Mouse (Mus musculus) bone marrow, adult 2 months (tissue): ENCODE data around the gene Tex46. TPM values are rescaled to one million over a fixed set of nuclear protein-coding genes. Genes with fewer than 3 reads are reported as not detected.
A peak's percentile ranks its signal among the peaks of the same experiment; 100 is the strongest.

ENCODE experiments used
- H3K27ac ChIP-seq: fragments of 200-500 bp; 2 replicates; pipeline ENCODE4 v1.5.1; 2012; ENCODE audit warnings: low read depth, mild to moderate bottlenecking, control low read depth, inconsistent platforms, low read length; ENCODE audit not compliant: control insufficient read depth, poor library complexity, insufficient read depth
- H3K4me1 ChIP-seq: fragments of 200-500 bp; 2 replicates; pipeline ENCODE4 v1.6.1; 2011; ENCODE audit warnings: low read length; ENCODE audit not compliant: control insufficient read depth, insufficient read depth
- H3K4me3 ChIP-seq: fragments of 200-500 bp; replicated peaks from 2 replicates; pipeline ENCODE3; 2011; ENCODE audit warnings: mild to moderate bottlenecking, low read depth, low read length, control low read depth; ENCODE audit not compliant: control insufficient read depth
- CTCF ChIP-seq: fragments of 200-500 bp; IDR thresholded peaks from 2 replicates; pipeline ENCODE4 v1.5.1; 2011; ENCODE audit warnings: low read length, control low read depth; ENCODE audit not compliant: control insufficient read depth, insufficient read depth
- POLR2A ChIP-seq: fragments of 200-500 bp; IDR thresholded peaks from 2 replicates; pipeline ENCODE4 v1.6.1; 2011; ENCODE audit warnings: low read depth, mild to moderate bottlenecking, control low read depth, low read length, borderline replicate concordance; ENCODE audit not compliant: control insufficient read depth
- WGBS: fragments of 180-500 bp; shearing (Covaris S2); methylation state at CpG from one replicate; pipeline ENCODE4 v1.1.7; 2018; 5-methylcytosine and 5-hydroxymethylcytosine counted together
- polyA plus RNA-seq: library from polyadenylated mRNA; stranded (reverse); fragments of >200 nt; gene quantifications from 2 replicates; pipeline ENCODE4 v1.2.4, GENCODE M21; 2011; ENCODE audit warnings: low replicate concordance; ENCODE audit not compliant: missing spikeins, insufficient read depth, insufficient read length

Tex46 gene
- polyA plus RNA-seq, 1 experiment, result not detected

DNA sequence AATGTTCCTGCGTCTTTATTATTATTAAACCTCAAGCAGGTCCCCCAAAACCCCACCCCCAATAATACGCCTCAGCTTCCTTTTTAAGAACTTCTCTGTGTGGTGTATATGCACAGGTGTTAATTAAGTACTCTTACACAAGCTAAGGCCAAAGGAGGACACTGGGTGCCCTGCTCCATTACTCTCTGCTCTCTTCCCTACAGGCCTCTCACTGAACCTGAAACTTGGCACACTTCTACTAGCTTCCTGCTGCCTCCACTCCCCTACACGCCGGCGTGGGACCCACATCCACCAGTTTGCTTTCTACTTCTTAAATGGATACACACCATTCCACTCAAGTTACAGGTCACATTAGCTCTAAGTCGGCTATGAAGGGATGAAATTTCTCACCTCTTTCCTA is 15.0 kb upstream of the Tex46 start:
- H3K4me3 ChIP-seq, result no peak overlapping the region
- H3K4me1 ChIP-seq, result no peaks in the 10 kb centered on the region
- no peak for TF ChIP-seq POLR2A
- TF ChIP-seq CTCF, result no peak
- 58% methylated on average over 6 of the region's 6 CpGs for WGBS
- H3K27ac ChIP-seq, result no peak overlapping the region

DNA sequence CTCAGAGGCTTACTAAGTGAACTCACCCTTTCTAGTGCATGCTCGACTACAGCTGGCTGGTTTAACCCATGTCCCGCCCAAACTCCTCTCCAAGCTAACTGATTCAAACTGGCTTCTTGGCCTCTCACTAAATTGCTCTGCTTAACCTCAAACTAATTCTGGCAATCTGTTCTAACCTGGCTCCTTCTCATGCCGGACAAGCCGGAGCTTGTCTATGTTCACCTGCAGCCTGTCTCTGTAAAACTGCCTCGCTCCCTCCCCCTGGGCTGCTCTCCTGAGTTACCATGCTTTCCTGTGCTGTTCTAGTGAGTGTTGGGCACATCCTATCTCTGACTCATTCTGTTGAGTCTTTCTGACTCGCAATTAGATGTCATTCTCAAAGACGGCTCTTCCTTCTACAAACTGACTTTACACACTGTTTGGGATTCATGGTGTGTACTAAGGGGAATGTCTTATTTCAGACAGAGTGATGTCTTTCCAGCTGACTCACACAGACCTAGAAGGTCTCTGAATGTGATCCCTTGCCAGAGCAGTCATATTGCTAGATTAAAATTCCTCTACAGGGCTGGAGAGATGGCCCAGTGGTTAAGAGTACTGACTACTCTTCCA is 11.9 kb upstream of the Tex46 start:
- no peaks in the 10 kb centered on the region; the same call in 1 of the 2 replicates for H3K4me1 ChIP-seq
- no peak overlapping the region for H3K27ac ChIP-seq
- TF ChIP-seq CTCF, result no peak
- TF ChIP-seq POLR2A, result no peak
- 73% methylated on average over 7 of the region's 7 CpGs for WGBS
- H3K4me3 ChIP-seq, result no peak overlapping the region

DNA sequence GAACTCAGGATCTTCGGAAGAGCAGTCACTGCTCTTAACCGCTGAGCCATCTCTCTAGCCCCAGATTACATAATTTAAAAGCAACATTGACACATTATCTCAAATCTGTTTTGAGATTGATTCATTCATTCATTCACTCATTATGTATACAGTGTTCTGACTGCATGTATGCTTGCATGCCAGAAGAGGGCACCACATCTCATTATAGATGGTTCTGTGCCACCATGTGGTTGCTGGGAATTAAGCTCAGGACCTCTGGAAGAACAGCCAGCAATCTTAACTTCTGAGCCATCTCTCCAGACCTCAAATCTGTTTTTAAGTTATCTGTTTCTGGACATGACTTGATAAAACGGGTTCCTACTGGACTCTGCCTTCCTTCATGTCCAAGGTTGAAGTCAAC is 10.4 kb upstream of the Tex46 start:
- Histone ChIP-seq H3K4me3 (no peak overlapping the region), H3K27ac (no peak overlapping the region), H3K4me1 (no peaks in the 10 kb centered on the region; the same call in 1 of the 2 replicates)
- 91% methylated on average over 3 of the region's 3 CpGs for WGBS
- no peak for TF ChIP-seq CTCF
- no peak for TF ChIP-seq POLR2A

- WGBS, result 84% methylated on average over 2 of the region's 2 CpGs
- no peak for TF ChIP-seq CTCF
- no peak for TF ChIP-seq POLR2A
- no peak overlapping the region for H3K27ac ChIP-seq
- no peak overlapping the region for H3K4me3 ChIP-seq
- H3K4me1 ChIP-seq, result no peaks in the 10 kb centered on the region; the same call in 1 of the 2 replicates
These were observed 9.7 kb upstream of the Tex46 start for GRCm38 (mm10) chr4:136600536-136600935.

- Histone ChIP-seq H3K4me3 (peak overlapping the region; percentile 72), H3K4me1 (no peaks in the 10 kb centered on the region; the same call in 1 of the 2 replicates), H3K27ac (no peak overlapping the region)
- no peak for TF ChIP-seq POLR2A
- no peak for TF ChIP-seq CTCF
- WGBS, result 1% methylated on average over 13 of the region's 13 CpGs
These were observed 8.8 kb upstream of the Tex46 start for GRCm38 (mm10) chr4:136601476-136601875.

DNA sequence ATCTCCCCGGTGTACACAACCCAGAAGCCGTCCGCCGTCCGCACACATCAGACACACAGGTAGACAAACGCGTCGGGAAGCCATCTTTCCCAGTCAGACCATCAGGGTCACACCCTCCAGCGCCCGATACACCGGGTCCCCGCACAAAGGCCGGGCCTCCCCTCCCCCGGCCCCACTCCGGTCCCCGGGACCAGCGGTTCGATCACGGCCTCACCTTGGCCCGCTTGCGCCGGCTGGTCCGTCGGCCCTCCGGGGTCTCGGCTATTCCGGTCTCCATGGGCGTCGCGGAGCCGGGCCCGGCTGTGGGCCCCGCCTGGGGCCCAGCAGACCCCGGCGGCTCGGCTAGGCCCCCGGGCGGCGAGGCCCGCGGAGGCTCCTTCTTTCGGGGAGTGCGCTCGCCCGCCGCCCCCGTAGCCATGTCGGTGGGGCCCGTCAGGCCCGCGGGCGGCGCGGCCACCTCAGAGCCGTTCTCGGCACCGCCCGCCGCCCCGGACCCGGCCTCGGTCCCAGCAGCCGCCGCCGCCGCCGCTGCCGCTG is 8.2 kb upstream of the Tex46 start:
- Histone ChIP-seq H3K4me3 (peak overlapping the region; percentile 72), H3K27ac (peak overlapping the region; percentile 87), H3K4me1 (no peaks in the 10 kb centered on the region; the same call in 1 of the 2 replicates)
- WGBS, result 1% methylated on average over 60 of the region's 68 CpGs
- TF ChIP-seq POLR2A, result no peak
- no peak for TF ChIP-seq CTCF

DNA sequence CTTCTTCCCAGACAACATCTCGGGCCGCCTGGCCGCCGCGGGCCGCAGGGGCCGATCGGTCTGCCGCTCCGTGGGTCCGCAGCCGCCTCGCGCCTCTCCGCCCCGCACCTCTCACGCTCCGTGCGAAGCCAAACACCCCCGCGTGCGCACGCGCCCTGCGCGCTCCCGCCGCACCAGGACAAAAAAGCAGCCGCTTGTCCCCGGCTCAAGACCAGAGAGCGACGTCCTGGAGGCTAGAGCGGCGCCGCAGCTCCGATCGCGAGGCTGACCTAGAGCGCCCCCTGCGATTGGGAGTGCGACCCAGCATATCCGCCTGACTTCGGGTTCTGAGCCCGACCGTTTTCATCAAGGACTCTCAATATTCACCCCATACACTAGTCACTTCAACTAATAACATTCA is 7.7 kb upstream of the Tex46 start, which contains the start of gene Kdm1a:
TSS of gene Kdm1a (minus strand) at position 156 of the 400 bp plus-strand sequence.
- Histone ChIP-seq H3K4me3 (peak within 1 kb of the TSS; percentile 72), H3K27ac (peak within 1 kb of the TSS; percentile 87), H3K4me1 (no peaks in the 10 kb centered on the region; the same call in 1 of the 2 replicates)
- peak; percentile 82; the same call in 1 of the 2 replicates for TF ChIP-seq POLR2A
- peak; percentile 94 for TF ChIP-seq CTCF
- under 1% methylated on average over 45 of the region's 45 CpGs for WGBS

GRCm38 (mm10) chr4:136605756-136606485 is 4.3 kb upstream of the Tex46 start:
- no peak overlapping the region for H3K4me3 ChIP-seq
- no peak overlapping the region for H3K27ac ChIP-seq
- 89% methylated on average over 19 of the region's 19 CpGs for WGBS
- no peaks in the 10 kb centered on the region for H3K4me1 ChIP-seq
- TF ChIP-seq CTCF (no peak), POLR2A (no peak)

- Histone ChIP-seq H3K4me1 (no peaks in the 10 kb centered on the region), H3K27ac (no peak overlapping the region), H3K4me3 (no peak overlapping the region)
- WGBS, result 75% methylated on average over 7 of the region's 7 CpGs
- TF ChIP-seq POLR2A (no peak), CTCF (no peak)
These were observed 3.4 kb downstream of the Tex46 start for GRCm38 (mm10) chr4:136613657-136614056.
